Mouse (Mus musculus) ES-Bruce4 (cell line): ENCODE measurements at regions not wholly inside any gene's neighbourhood (a gene's known extent, or its start where the extent isn't known, plus 50 kb on each side); places are given as distances from the start of the nearest gene placed in this dataset.

Experiments
- CTCF ChIP-seq: IDR thresholded peaks from one replicate; pipeline ENCODE4 v1.8.1; 2011; ENCODE audit warnings: low read depth, low read length
- POLR2A ChIP-seq: IDR thresholded peaks from one replicate; pipeline ENCODE4 v1.8.1; 2011; ENCODE audit warnings: low read length; ENCODE audit not compliant: insufficient read depth

- no peak for TF ChIP-seq POLR2A
- TF ChIP-seq CTCF = no peak
Measured at GRCm38 (mm10) chr13:75541446-75541845, 165.1 kb upstream of the Ell2 start.
